Mouse (Mus musculus): Measurements from ENCODE around the gene Rxra.

- TF ChIP-seq POLR2A (IDR thresholded peaks at IDR 0.05; ENCODE audit: low read depth, low read length): no peak
- TF ChIP-seq CTCF (conservative IDR thresholded peaks at IDR 0.05 in 1 of 2, IDR thresholded peaks at IDR 0.05 in 1 of 2; ENCODE audit: low read depth in 2 of 2, low read length in 2 of 2): no peak
- TF ChIP-seq TCF12 (IDR thresholded peaks at IDR 0.05; ENCODE audit: low read depth, low read length): no peak
- no peak for TF ChIP-seq TBP (conservative IDR thresholded peaks at IDR 0.05; ENCODE audit: low read depth, low read length)
- no peak for TF ChIP-seq NELFE (IDR thresholded peaks at IDR 0.05; ENCODE audit: low read depth, low read length)
- no peak for TF ChIP-seq E2F4 (IDR thresholded peaks at IDR 0.05; ENCODE audit: insufficient replicate concordance, low read depth, low read length)
- no peak for TF ChIP-seq ELF1 (IDR thresholded peaks at IDR 0.05; ENCODE audit: low read depth, low read length)
- no peak for TF ChIP-seq GABPA (IDR thresholded peaks at IDR 0.05; ENCODE audit: insufficient replicate concordance, low read depth, low read length)
- TF ChIP-seq POLR2AphosphoS2 (IDR thresholded peaks at IDR 0.05; ENCODE audit: low read depth, low read length): no peak
Observed at GRCm38 (mm10) chr2:27626604-27627003, 49.6 kb upstream of the Rxra start.

Measured in CH12.LX (cell line).